Mouse (Mus musculus): ENCODE data around the gene Nav1.

- TF ChIP-seq CTCF (IDR thresholded peaks at IDR 0.05; ENCODE audit: low read depth) = no peak
- no peak for TF ChIP-seq EP300 (optimal IDR thresholded peaks at IDR 0.05)
Observed at GRCm38 (mm10) chr1:135503436-135503835, 103.7 kb downstream of the Nav1 start.

Data from stomach, postnatal 0 days (tissue).